Mouse (Mus musculus) olfactory bulb, adult 2 months (tissue): Measurements from ENCODE around the gene Pdzd2.

ENCODE experiments used
- CTCF ChIP-seq: fragments of 200-500 bp; IDR thresholded peaks from 2 replicates; pipeline ENCODE4 v1.5.1; 2012; ENCODE audit warnings: low read depth, mild to moderate bottlenecking, low read length, moderate library complexity; ENCODE audit not compliant: insufficient read depth
- POLR2A ChIP-seq: fragments of 200-500 bp; IDR thresholded peaks from 2 replicates; pipeline ENCODE4 v1.6.1; 2012; ENCODE audit warnings: mild to moderate bottlenecking, low read depth, low read length, moderate library complexity; ENCODE audit not compliant: insufficient read depth

DNA sequence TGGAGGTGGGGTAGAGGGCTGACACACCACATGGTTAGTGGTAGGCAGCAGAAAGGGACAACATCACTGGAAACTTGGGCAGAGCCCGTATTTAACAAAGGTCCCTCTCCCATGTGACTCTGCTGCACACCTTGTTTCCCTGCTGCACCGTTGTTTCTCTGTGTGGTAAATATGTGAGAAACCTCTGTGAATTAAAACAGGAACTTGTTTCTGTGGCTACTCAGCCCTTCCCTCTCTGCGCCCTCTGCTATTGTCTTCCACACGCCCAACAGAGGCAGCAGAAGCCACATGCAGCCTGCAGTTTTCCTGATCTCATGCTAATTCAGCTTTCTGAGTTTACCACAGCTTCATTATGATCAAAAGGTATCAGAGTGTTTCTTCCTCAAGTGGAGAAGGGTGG, 239.1 kb downstream of the Pdzd2 start:
- TF ChIP-seq CTCF, result no peak
- no peak for TF ChIP-seq POLR2A
